Mouse (Mus musculus): ENCODE data around the gene Slc10a1. TPM values are rescaled to one million over a fixed set of nuclear protein-coding genes. Genes with fewer than 3 reads are reported as not detected.

Gene Slc10a1
- polyA plus RNA-seq, 1 experiment from 2014 or later = 0.43 TPM

DNA sequence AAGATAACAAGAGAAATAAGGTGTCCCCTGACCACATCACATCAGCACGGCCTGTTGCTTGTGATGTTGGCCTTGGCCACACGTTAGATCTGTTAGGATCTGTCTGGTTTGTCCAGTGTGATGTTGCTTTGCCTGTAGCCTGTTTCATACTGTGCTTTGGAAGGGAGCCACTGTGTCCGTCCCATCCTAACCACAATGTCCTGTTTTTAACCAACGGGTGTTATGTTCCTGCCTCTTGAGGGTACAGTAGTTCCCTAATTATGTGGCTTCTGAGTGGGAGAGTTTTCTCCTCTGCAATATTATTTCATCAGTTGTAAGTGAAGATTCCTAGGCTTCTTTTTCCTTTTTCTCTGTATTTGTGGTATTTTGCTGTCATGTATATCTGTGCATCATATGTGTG, 26.8 kb upstream of the Slc10a1 start:
- H3K4me2 ChIP-seq (ENCODE audit: low read length) = no peak overlapping the region
- no peak overlapping the region for H3K27ac ChIP-seq (ENCODE audit: low read depth, low read length)
- H3K36me3 ChIP-seq (ENCODE audit: control insufficient read depth, insufficient read depth, low read length) = no peaks in the 10 kb centered on the region
- no peaks in the 10 kb centered on the region for H3K9me3 ChIP-seq (ENCODE audit: control insufficient read depth, low read length)
- H3K4me1 ChIP-seq (ENCODE audit: control insufficient read depth, insufficient read depth, low read depth, low read length) = peaks cover 7% of the 10 kb centered on the region
- 90% methylated on average over 4 of the region's 4 CpGs for WGBS
- peaks cover 3% of the 10 kb centered on the region; the same call in 1 of the 2 replicates for H3K27me3 ChIP-seq (replicated peaks; ENCODE audit: control insufficient read depth, insufficient read depth, low read length)
- H3K9ac ChIP-seq (ENCODE audit: low read depth, low read length) = no peak overlapping the region
- no peak overlapping the region for H3K4me3 ChIP-seq (ENCODE audit: low read length)
- no peak for ATAC-seq

DNA sequence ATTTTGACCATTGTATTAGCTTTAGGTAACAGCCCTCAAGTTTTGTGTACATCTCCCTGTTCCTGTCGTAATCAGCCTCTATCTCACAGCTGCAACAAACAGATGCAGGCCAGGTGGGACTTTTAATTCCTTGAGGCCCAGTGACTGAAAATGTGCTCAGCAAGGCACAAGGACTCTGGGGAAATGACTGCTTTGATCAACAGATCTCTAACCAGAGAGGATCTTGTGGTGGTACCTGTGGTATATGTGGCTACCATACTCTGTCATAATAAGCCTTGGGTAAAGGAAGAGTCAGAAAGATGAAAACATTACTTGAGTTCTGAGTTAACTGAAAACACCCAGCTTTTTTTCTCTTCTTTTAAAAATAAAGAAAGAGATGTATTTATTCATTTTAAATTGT, 25.3 kb upstream of the Slc10a1 start:
- Histone ChIP-seq H3K27ac (ENCODE audit: low read depth, low read length) (no peak overlapping the region), H3K36me3 (ENCODE audit: control insufficient read depth, insufficient read depth, low read length) (no peaks in the 10 kb centered on the region), H3K4me3 (ENCODE audit: low read length) (no peak overlapping the region), H3K4me1 (ENCODE audit: control insufficient read depth, insufficient read depth, low read depth, low read length) (peaks cover 4% of the 10 kb centered on the region), H3K9me3 (ENCODE audit: control insufficient read depth, low read length) (no peaks in the 10 kb centered on the region), H3K9ac (ENCODE audit: low read depth, low read length) (no peak overlapping the region), H3K27me3 (replicated peaks; ENCODE audit: control insufficient read depth, insufficient read depth, low read length) (peaks cover 3% of the 10 kb centered on the region; the same call in 1 of the 2 replicates), H3K4me2 (ENCODE audit: low read length) (no peak overlapping the region)
- 79% methylated on average over 1 of the region's 1 CpGs for WGBS
- ATAC-seq = no peak

DNA sequence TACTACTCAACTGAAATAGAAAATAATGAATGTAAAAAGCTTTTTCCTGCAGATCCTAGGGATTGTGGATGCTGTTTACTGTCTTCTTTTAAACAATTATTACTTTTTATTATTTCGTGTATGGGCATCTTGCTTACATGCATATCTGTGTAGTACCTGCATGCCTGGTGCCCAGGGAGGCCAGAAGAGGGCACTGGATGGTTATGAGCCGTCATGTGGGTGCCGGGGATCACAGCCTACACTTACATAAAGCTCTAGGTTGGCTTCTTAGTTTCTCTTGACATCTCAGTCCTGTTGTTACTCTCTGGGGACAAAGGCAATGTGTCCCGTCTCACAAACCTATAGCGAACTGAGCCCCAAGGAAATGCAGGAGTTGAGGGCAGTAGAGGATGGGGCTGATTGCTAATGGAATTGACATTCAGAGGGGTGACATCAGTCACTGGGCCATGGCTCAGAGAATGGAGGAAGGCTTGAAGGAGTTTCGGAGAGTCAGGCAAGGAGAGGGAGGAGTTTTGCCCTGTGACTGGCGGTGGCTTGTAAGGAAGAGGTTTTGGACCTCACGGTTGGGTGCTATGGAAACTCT, 24.1 kb upstream of the Slc10a1 start:
- Histone ChIP-seq H3K27me3 (replicated peaks; ENCODE audit: control insufficient read depth, insufficient read depth, low read length) (peaks cover 2% of the 10 kb centered on the region; the same call in 1 of the 2 replicates), H3K27ac (ENCODE audit: low read depth, low read length) (no peak overlapping the region), H3K36me3 (ENCODE audit: control insufficient read depth, insufficient read depth, low read length) (no peaks in the 10 kb centered on the region), H3K4me3 (ENCODE audit: low read length) (no peak overlapping the region), H3K4me1 (ENCODE audit: control insufficient read depth, insufficient read depth, low read depth, low read length) (no peaks in the 10 kb centered on the region), H3K9me3 (ENCODE audit: control insufficient read depth, low read length) (no peaks in the 10 kb centered on the region), H3K4me2 (ENCODE audit: low read length) (no peak overlapping the region), H3K9ac (ENCODE audit: low read depth, low read length) (no peak overlapping the region)
- ATAC-seq = no peak
- WGBS = 79% methylated on average over 8 of the region's 8 CpGs

DNA sequence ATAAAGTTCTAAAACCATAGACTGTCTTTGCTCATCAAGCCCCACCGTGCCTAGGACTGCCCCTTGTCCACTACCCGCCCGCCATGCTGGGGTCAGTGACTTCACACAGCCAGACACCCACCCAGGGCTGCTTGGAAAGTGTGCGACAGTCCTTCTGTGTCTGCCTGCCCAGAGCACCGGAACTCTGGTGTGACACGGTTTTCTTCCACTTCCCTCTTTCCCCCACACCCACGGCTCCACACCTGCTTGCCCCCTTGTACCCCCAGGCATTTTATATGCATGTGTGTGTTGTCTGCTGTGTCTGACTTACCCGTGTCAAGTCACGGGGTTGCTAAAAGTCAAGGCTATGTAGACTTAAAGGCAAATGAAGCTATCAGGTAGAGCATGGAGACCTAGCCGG, 23.3 kb upstream of the Slc10a1 start:
- no peaks in the 10 kb centered on the region for H3K4me1 ChIP-seq (ENCODE audit: control insufficient read depth, insufficient read depth, low read depth, low read length)
- H3K9ac ChIP-seq (ENCODE audit: low read depth, low read length) = no peak overlapping the region
- no peaks in the 10 kb centered on the region for H3K36me3 ChIP-seq (ENCODE audit: control insufficient read depth, insufficient read depth, low read length)
- ATAC-seq = no peak
- no peaks in the 10 kb centered on the region for H3K27me3 ChIP-seq (replicated peaks; ENCODE audit: control insufficient read depth, insufficient read depth, low read length)
- no peak overlapping the region for H3K4me2 ChIP-seq (ENCODE audit: low read length)
- H3K9me3 ChIP-seq (ENCODE audit: control insufficient read depth, low read length) = no peaks in the 10 kb centered on the region
- H3K4me3 ChIP-seq (ENCODE audit: low read length) = no peak overlapping the region
- 84% methylated on average over 10 of the region's 10 CpGs for WGBS
- no peak overlapping the region for H3K27ac ChIP-seq (ENCODE audit: low read depth, low read length)

DNA sequence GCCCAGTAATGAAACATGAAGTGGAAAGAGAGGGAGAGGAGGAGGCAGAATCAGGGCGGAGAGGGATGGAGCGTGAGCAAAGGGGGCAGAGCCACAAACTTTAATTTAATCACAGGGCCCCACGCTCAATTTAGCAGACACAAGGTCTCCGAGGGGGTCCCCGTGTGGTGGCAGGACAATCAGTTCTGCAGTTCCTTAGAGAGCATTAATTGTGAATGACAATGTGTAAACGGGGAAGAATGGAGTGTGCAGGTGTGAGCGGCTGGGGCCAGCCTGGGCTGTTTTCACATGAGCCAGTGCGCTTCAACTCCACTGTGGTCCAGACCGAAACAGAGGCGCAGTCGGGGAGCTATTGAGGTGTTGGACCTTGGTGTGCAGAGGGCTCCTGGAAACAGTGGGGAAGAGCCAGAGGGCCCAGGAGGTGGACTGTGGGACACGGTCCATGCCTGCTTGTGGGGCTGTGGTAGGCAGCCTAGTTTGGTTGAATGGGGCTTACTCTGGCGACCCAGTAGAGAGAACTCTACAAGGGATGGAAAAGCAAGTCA, 22.5 kb upstream of the Slc10a1 start:
- Histone ChIP-seq H3K9ac (ENCODE audit: low read depth, low read length) (no peak overlapping the region), H3K9me3 (ENCODE audit: control insufficient read depth, low read length) (no peaks in the 10 kb centered on the region), H3K27me3 (replicated peaks; ENCODE audit: control insufficient read depth, insufficient read depth, low read length) (no peaks in the 10 kb centered on the region), H3K4me2 (ENCODE audit: low read length) (no peak overlapping the region), H3K4me1 (ENCODE audit: control insufficient read depth, insufficient read depth, low read depth, low read length) (no peaks in the 10 kb centered on the region), H3K27ac (ENCODE audit: low read depth, low read length) (no peak overlapping the region), H3K36me3 (ENCODE audit: control insufficient read depth, insufficient read depth, low read length) (no peaks in the 10 kb centered on the region), H3K4me3 (ENCODE audit: low read length) (no peak overlapping the region)
- WGBS = 37% methylated on average over 13 of the region's 13 CpGs
- ATAC-seq = no peak

DNA sequence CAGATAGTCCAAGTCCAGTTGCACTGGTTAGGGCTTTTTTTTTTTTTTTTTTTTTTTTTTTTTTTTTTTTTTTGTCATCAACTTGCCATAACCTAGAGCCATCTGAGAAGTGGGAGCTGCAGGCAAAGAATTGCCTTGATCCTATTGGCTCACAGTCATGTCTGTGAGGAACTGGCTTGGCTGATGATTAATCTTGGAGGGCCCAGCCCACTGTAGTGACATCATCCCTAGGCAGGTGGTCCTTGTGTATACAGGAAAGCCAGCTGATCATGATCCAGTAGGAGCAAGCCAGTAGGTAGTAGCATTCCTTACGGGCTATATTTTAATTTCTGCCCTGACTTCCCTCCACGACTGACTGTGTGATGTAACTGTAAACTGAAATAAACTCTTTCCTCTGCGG, 19.8 kb upstream of the Slc10a1 start:
- ATAC-seq = no peak
- H3K27ac ChIP-seq (ENCODE audit: low read depth, low read length) = no peak overlapping the region
- no peaks in the 10 kb centered on the region for H3K27me3 ChIP-seq (replicated peaks; ENCODE audit: control insufficient read depth, insufficient read depth, low read length)
- 87% methylated on average over 3 of the region's 3 CpGs for WGBS
- no peak overlapping the region for H3K4me3 ChIP-seq (ENCODE audit: low read length)
- no peaks in the 10 kb centered on the region for H3K36me3 ChIP-seq (ENCODE audit: control insufficient read depth, insufficient read depth, low read length)
- no peak overlapping the region for H3K4me2 ChIP-seq (ENCODE audit: low read length)
- no peaks in the 10 kb centered on the region for H3K4me1 ChIP-seq (ENCODE audit: control insufficient read depth, insufficient read depth, low read depth, low read length)
- H3K9me3 ChIP-seq (ENCODE audit: control insufficient read depth, low read length) = no peaks in the 10 kb centered on the region
- no peak overlapping the region for H3K9ac ChIP-seq (ENCODE audit: low read depth, low read length)

DNA sequence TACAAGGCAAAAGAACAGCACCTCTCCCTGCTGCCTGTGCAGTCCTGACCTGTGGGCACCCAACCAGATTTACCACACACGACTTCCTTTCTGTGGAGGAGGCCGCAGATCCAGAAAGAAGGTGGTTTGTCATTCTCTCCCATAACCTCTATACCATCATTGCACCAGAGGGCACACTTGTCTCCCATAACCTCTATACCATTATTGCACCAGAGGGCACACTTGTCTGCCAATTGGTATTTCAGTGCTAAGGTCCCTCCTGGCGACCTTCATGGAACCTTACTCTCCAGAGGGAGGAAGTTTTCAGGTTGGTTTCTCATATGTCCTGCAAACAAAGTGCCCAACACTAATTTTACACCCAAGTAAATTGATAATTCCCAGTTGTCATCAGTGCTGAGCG, 18.1 kb upstream of the Slc10a1 start:
- no peak overlapping the region for H3K27ac ChIP-seq (ENCODE audit: low read depth, low read length)
- no peak overlapping the region for H3K4me3 ChIP-seq (ENCODE audit: low read length)
- no peaks in the 10 kb centered on the region for H3K4me1 ChIP-seq (ENCODE audit: control insufficient read depth, insufficient read depth, low read depth, low read length)
- no peaks in the 10 kb centered on the region for H3K27me3 ChIP-seq (replicated peaks; ENCODE audit: control insufficient read depth, insufficient read depth, low read length)
- no peak for ATAC-seq
- no peak overlapping the region for H3K4me2 ChIP-seq (ENCODE audit: low read length)
- H3K9ac ChIP-seq (ENCODE audit: low read depth, low read length) = no peak overlapping the region
- 84% methylated on average over 4 of the region's 4 CpGs for WGBS
- H3K9me3 ChIP-seq (ENCODE audit: control insufficient read depth, low read length) = no peaks in the 10 kb centered on the region
- H3K36me3 ChIP-seq (ENCODE audit: control insufficient read depth, insufficient read depth, low read length) = no peaks in the 10 kb centered on the region

DNA sequence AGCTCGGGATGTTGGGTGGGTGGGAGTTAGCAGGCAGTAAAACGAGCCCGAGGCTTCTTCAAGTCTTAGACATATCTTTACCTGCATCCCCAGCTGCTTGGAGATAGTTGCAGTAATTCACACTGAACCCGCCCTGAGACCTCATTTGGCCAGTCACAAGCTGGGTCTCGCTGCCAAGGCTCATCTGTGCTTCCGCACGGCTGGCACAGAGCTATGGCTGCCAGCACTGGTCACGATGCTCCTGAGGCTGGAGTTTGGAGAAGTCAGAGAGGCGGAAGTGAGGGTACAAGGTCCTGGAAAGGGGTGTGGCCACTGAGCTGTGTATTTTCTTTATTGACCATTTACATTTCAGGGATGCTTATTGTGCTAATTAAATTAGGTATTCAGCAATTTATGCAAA, 15.2 kb upstream of the Slc10a1 start:
- H3K9me3 ChIP-seq (ENCODE audit: control insufficient read depth, low read length) = no peaks in the 10 kb centered on the region
- no peaks in the 10 kb centered on the region for H3K4me1 ChIP-seq (ENCODE audit: control insufficient read depth, insufficient read depth, low read depth, low read length)
- H3K4me2 ChIP-seq (ENCODE audit: low read length) = no peak overlapping the region
- H3K27ac ChIP-seq (ENCODE audit: low read depth, low read length) = no peak overlapping the region
- H3K9ac ChIP-seq (ENCODE audit: low read depth, low read length) = no peak overlapping the region
- H3K36me3 ChIP-seq (ENCODE audit: control insufficient read depth, insufficient read depth, low read length) = no peaks in the 10 kb centered on the region
- WGBS = 72% methylated on average over 9 of the region's 9 CpGs
- H3K4me3 ChIP-seq (ENCODE audit: low read length) = no peak overlapping the region
- ATAC-seq = no peak
- H3K27me3 ChIP-seq (replicated peaks; ENCODE audit: control insufficient read depth, insufficient read depth, low read length) = no peaks in the 10 kb centered on the region

DNA sequence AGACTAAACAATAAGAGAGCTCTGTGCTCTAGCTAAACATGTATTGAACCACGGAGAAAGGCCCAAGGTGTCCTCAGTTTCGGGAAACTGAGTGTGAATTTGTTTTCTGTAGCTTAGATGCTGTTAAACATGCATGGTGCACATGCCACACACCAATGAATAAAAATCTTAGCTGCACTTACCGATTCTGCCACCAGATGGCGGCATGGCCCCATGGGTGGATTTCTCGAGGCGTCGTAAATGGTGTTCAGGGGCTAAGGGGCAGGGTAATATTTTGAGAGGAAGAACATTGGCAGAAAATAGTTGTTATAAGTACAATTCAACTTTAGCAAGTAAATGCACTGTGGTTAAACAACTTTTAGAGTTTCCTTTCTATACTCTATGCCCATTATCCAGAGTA, 13.8 kb upstream of the Slc10a1 start:
- Histone ChIP-seq H3K9ac (ENCODE audit: low read depth, low read length) (no peak overlapping the region), H3K4me2 (ENCODE audit: low read length) (no peak overlapping the region), H3K4me1 (ENCODE audit: control insufficient read depth, insufficient read depth, low read depth, low read length) (no peaks in the 10 kb centered on the region), H3K27ac (ENCODE audit: low read depth, low read length) (no peak overlapping the region), H3K4me3 (ENCODE audit: low read length) (no peak overlapping the region), H3K9me3 (ENCODE audit: control insufficient read depth, low read length) (no peaks in the 10 kb centered on the region), H3K27me3 (replicated peaks; ENCODE audit: control insufficient read depth, insufficient read depth, low read length) (no peaks in the 10 kb centered on the region), H3K36me3 (ENCODE audit: control insufficient read depth, insufficient read depth, low read length) (no peaks in the 10 kb centered on the region)
- WGBS = 2% methylated on average over 7 of the region's 7 CpGs
- 0 out of 2 replicates have a peak, but pooled peaks have one; percentile 60 for ATAC-seq
